Mouse (Mus musculus) c-Kit-positive CD71-positive TER-119-negative erythroid progenitor cells, embryonic 14.5 days (primary cell): ENCODE measurements around the gene 2810021J22Rik.
A peak's percentile ranks its signal among the peaks of the same experiment; 100 is the strongest.
"Not testable (repeated sequence)": the region's sequence is repeated elsewhere in the genome, so short reads cannot be mapped to it uniquely, and the experiment has no call there.

ENCODE experiments used
- DNase-seq: peaks from one replicate; pipeline ENCODE4 v3.0.0-alpha.2; 2013; ENCODE audit warnings: low read depth

Gene 2810021J22Rik

DNA sequence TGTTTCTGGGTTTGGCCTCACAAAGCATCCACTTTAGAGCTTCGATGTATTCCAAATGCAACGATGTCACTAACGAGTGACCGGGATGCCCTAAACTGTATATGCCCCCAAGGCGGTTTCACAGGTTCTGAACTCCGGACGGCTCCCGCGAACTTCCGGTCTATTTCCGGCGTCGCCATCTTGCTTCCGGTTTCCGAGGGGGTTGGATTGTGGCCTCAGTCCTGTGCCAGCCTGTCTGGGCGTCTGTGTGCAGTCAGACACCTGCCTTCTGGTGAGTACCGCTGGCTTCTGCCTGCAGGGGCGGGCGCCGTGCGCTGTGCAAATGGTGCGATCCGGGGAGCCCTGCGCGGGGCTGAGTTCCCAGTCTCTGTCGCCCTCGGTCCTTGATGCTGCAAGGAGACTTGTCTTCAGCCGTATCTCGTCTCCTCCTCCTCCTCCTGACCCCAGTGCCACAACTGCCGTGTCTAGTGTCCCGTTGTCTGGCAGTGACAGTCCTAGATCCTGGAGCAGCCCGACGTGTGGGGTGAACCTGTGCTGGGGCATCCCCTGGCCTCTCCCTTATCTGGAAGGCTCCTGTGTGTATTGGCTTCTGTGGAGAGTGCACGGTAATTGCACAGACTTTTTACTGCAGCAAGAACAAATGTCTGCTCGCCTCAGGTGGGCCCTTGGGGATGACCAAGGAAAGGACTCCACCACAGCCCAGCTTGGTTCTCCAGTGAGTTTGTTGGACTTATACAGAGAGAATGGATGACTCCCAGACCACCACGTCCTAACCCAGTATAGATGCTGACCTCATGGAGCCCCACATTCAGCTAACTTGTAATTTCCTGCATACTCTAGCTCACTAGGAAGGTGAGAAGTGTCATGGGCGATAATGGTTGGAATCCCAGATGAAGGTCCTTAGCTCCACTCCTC lies at the start of gene 2810021J22Rik:
Gene 2810021J22Rik (plus strand): TSS at position 178 of the 915 bp plus-strand sequence.
- peak; percentile 79 for DNase-seq

DNA sequence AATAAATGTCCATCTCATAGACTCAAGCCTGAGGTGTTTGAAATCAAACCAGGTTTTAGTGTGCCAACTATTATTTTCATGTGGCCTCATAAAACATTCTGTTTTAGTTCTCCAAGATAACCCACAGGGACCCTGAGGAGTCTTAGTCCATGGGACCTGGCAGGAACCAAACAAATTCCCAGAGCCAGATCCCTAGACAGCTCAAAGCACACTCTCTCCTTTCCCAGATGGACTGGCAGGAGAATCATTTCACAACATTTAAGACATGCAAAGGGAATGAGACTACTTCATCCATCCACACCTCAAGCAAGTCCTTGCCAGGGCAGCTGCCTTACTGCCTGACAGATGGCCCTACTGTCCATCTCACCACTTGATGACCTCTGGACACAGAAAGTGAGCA lies 38.1 kb upstream of the 2810021J22Rik start, which contains the start of gene Olfr312:
Gene Olfr312 (plus strand): TSS at position 301 of the 400 bp plus-strand sequence.
- DNase-seq, result not testable (repeated sequence)

DNA sequence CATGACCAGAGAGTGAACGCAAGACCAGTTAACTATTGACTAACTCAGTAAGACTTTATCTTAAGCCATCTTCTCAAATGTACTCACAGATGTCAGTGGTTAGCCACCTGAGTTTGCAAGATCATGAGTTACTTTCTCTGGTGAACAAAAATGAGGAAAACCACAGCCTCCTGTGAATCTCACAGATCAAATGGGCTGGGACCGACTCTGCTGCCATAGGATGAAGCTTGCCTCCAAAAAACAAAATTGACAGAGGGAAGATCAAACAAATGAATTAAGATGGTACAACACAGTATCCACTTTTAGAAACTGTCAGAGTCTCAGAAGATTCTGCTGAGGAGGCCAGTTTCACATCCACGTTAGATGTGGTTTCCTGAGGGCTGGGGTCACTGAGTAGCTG lies 37.3 kb upstream of the 2810021J22Rik start:
- DNase-seq, result no peak

DNA sequence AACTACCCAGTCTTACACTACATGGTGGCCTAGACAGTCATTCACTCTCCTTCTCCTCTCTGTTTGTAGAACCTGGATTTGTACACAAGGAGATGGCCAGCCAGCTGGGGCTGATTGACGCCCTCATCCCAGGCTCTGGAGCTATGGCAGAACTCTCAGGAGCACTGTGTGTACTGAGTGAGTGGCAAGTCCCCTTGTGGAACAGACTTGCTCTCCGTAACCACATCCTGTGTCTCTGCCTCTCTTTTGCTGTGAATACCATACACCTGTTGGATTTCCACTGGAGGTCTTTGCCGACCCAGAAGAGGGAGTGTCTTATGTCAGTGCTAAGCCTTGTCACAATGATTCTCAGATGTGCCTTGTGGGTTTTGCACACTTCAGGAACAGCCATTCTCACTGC lies 34.5 kb upstream of the 2810021J22Rik start:
- DNase-seq, result not testable (repeated sequence)

DNA sequence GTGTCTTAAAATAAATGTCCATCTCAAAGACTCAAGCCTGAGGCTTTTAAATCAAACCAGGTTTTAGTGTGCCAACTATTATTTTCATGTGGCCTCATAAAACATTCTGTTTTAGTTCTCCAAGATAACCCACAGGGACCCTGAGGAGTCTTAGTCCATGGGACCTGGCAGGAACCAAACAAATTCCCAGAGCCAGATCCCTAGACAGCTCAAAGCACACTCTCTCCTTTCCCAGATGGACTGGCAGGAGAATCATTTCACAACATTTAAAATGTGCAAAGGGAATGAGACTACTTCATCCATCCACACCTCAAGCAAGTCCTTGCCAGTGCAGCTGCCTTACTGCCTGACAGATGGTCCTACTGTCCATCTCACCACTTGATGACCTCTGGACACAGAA lies 28.1 kb upstream of the 2810021J22Rik start, which contains the start of gene Olfr311:
Gene Olfr311 (plus strand): TSS at position 301 of the 400 bp plus-strand sequence.
- not testable (repeated sequence) for DNase-seq

DNA sequence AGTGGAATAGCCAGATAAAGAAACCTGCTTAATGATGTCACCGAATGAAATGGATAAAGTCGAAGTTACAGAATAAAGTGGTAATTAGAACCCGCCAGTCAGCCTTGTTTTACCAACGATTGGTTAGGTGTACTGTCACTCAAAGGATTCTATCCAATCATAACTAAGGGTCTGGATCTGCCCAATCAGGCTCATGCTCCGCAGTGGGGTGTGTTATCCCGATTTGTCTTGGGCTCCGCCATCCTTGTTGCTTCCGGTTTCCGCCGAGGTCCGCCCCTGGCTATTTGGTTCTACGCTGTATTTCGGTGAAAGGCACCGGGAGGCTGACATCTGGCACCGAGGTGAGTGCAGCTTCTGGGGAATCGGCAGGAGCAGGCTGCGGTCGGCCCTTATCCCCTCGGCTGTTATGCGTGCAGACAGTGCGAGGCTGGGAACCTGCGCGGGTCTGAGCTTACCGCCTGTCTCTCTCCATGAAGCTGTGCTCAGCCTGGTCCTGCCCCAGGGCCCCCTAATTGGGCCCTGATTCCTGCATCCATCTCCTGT lies 20.0 kb upstream of the 2810021J22Rik start, which contains the start of gene Gm12258:
Gene Gm12258 (plus strand): TSS at position 240 of the 543 bp plus-strand sequence.
- DNase-seq, result peak; percentile 100

DNA sequence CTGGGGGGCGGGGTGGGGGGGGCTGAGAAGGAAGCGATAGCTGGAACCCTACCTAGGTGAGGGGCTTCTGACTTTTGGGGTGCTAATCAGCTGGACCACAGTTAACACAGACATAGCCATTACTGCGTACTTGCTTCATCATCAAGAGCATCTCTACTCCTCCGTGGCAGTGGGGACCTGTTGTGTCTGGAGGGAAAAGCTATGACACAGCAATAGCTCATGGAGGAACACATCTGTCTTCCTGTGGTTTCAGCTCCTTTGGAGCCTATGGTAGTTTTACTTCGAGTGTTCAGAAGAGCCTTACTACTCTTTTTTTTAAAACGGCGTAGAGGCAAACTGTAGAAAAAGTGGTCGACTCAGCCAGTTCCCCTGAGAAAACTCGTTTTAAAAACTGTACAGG lies 19.4 kb upstream of the 2810021J22Rik start:
- DNase-seq, result no peak

DNA sequence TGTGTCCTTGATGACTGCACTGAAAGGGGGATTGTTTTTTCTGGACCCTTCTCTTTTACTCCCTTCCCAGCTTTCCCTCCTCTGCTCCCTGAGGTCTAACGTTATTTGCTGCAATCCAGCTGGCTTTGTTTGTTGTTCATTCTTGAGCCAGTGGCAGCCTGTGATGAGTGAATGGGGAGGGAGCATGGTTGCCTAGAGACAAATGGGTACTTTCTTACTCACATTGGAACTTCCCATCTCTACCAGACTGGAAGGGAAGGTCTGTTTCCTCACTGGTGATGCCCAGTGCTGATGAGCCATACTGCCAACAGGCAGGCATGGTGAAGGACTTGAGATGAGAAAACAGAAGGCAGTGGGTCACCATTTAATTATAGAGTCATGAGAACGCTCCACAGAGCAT lies 17.3 kb upstream of the 2810021J22Rik start:
- DNase-seq, result no peak

DNA sequence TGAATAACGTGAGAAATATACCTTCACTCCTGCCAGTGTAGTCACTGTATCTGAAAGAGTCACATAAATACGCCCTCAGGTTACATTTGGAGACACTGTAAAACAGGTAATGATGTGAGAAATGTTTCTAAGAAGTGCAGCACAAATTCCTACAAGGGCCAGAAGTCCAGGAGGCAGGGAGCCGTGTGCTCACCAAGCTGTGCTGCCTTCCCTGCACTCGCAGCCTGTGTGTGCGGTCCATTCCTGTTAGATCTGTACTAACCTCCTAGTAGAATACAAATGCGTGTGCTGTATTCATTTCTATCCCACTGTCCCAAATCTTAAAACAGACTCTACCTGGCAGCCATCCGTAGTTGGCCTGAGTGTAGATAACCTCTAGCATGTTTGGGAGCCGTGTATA lies 6.3 kb upstream of the 2810021J22Rik start:
- DNase-seq, result no peak

DNA sequence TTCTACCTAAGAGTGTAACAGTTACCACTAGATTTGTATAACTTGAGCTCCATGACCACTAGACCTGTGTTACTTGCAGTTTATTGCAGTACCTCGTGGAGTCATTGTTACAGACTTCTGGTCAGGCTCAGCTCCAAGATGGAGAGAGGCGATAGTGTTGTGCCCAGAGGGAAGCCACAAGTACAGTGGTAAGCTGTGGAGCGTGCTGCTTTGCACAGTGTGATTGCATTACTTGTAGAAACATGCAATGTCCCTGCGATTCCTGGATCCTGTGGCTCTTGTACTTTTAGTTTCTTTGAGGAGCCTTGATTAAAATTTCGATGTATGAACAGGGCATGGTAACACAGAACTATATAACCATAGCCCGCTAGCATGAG lies 926 bp downstream of the 2810021J22Rik start:
- no peak for DNase-seq

DNA sequence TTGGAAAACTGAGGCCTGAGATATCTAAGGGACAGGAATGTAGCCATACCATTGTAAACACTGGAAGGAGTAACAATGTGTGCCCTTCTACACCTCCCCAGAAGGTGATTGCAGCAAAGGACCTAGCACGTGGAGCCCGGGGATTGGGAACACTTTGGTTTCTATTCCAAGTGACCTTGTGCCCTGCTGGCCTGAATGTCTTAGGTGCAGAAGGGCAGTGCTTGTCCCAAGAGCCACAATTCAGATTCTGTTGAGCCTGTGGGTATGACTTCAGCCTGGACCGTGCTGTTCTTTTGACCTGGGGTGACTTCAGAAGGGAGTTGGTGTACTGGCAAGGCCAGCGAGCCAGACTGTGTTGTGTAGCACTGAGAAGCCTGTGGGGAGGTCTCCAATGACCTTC lies 3.9 kb downstream of the 2810021J22Rik start:
- DNase-seq, result no peak

DNA sequence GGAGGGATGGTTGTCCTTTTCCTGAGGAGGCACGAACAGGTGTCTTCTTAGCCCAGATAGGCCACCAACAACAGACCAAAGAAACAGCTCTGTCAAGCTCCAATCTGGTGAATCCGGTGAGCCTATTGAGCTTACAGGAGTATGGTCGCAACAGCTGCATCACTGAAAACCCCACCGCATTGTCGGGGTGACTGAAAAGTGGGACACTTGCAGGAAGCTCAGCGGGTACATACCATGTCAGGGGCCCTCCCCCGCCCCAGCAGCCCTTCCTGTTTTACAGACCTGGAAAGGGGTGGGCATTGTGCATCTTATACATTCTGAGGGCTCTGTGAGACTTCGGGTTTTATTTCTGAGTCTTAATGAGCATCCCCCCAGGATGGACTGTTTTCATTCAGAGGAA lies 16.7 kb downstream of the 2810021J22Rik start:
- no peak for DNase-seq

DNA sequence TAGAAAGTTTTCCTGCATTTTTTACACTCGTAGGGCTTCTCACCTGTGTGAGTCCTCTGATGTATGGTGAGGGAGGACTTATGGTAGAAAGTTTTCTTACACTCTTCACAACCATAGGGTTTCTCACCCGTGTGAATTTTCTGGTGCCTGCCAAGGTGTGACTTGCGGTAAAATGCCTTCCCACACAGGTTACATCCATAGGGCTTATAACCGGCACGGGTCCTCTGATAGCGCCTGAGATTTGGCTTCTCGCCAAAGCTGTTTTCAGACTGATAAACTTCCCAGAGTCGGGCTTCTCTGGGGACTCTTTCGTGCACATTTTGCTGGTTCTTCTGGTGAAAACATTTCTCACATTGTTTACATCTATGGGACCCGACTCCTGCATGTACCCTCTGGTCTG lies 23.5 kb downstream of the 2810021J22Rik start:
- DNase-seq, result no peak

DNA sequence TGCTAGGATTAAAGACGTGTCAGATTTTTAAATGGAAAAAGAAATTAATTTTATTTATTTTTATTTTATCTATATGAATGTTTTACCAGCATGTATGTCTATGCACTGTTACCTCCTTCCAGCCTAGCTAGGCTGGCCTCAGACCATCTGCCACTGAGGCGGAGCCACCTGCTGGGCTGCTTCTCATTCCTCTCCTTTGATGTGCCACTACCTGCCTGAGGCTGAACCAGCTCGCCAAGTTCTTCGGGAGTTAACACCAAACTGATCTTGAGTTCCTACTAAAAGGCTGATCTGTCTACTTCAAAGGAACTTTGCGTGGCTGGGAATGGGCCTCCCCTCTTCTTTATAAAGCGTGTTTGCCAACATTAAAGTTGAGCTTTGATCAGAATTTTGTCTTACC lies 27.4 kb downstream of the 2810021J22Rik start:
- no peak for DNase-seq

DNA sequence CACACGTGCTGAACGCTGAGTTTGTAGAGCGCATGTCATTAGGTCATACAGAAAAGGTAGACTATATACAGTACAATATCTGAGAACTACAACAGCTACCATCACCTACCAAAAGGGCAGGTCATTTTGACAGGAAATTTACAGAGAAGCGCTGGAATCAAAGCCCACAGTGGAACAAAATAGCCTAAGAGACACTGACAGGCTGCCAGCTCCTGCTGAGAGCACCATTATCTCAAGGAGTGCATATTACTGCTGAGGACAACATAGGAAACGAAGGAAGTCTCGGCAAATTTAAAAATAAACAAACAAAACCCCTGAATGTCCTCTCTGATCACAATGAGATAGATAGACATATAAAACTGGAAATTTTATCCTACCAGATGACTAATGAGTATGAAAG lies 30.5 kb downstream of the 2810021J22Rik start:
- DNase-seq, result no peak

DNA sequence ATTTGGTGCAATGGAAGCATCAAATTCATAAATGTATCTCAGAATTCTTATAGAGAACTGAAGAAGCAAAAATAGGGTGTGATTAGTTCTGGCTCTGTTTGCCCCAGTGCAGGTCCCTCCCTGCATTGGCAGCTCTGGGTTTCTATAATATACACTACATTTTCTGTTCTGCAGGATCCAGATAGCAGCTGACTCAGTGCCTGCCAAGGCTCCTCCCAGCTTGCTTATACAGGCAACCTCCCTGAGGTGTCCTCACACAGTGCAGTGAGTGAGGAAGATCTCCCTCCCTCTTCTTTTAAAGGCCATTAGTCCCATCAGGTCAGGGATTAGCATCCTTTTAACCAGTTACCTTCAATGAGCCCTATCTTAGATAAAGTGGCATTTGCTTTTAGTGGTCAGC lies 34.1 kb downstream of the 2810021J22Rik start:
- no peak for DNase-seq

DNA sequence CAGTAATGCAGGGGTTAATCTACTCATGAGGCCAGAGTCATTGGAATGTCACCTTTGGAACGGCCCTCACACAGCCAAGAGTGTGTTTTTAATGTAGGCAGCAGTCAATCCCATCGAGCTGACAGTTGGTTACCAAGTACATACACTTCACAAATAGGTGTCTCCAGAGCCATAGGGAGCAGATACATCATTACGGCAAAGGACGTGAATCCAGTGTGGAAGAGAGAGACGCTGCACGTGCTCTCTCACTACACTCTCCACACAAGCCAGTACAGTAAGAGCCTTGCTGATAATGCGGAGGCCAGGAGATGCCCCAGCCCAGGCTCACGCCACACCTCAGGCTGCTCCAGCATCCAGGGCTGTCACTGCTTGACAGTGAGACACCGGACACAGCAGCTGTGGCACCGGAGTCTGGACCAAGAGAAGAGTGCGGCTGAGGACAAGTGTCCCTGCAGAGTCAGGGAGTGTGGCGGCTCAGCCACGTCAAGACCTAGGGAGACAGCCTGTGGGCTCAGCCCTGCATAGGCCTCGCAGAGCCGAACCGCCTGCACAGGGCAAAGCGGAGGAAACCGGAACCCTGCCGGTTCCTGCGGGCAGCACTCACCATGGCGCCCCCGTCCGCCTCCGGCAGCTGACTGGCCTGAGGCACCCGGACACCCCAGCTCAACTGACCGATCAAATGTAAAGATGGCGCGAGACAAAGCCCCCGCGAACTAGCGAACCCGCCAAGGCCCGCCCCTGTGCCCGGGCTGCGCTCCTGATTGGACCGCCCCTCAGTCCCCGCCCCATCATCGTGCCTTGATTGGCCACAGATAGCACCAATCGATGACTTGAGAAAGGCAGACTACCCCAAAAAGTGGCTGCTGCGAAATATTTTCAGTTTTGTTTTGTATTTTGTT lies 36.7 kb downstream of the 2810021J22Rik start, which contains the start of gene Zfp39:
Gene Zfp39 (minus strand): TSS at position 715 of the 899 bp plus-strand sequence.
- peak; percentile 92 for DNase-seq

DNA sequence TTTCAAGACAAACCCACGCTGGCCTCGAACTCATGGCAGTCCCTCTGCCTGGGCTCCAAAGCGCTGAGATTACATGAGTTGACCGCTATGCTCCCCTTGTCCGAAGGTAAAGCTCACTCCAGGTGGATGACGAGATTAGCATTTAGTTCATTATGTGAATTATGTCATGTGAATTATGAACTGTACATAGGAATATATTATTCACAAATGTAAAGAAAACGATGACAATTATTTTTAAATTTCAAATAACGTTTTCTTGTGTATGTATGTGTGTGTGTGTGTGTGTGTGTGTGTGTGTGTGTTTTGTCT lies 37.3 kb downstream of the 2810021J22Rik start:
- no peak for DNase-seq

DNA sequence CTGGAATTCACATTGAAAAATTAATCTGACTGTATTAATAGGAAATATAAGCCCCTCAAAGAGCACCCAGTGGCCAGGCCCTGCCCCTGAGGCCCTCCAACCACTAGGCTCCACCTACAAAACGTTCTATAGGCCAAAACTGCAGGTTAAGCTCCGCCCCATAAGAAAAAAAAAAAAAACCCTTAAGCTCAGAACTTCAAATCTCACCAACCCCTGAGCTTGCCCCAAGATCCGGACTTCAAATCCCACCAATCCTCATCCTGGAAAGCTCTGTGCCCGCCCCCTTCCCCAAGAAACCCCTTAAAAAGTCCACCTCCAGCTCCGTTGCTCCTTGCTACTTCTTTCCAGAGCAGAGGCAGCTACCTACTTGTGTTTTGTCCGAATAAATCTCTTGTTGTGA lies 37.8 kb downstream of the 2810021J22Rik start:
- peak; percentile 53 for DNase-seq

DNA sequence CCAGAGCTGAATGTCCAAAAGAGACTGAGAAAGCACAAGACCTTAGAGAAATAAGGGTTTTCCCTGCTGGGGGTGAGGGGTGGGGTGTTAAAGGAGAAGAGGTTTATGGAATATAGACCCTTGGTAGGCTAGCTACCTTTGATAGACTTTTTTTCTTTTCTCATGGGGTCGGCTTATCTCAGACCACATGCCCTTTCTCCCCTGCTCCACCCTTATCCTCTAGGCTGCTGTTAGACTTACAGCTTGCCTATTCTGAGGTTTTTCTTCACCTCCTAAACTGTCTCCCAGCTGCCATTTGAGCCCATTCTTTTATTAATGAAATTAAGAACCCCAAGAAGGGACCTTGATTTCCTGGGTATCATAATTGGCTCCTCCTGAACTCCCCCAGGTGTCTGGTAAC lies 46.8 kb downstream of the 2810021J22Rik start:
- no peak for DNase-seq

DNA sequence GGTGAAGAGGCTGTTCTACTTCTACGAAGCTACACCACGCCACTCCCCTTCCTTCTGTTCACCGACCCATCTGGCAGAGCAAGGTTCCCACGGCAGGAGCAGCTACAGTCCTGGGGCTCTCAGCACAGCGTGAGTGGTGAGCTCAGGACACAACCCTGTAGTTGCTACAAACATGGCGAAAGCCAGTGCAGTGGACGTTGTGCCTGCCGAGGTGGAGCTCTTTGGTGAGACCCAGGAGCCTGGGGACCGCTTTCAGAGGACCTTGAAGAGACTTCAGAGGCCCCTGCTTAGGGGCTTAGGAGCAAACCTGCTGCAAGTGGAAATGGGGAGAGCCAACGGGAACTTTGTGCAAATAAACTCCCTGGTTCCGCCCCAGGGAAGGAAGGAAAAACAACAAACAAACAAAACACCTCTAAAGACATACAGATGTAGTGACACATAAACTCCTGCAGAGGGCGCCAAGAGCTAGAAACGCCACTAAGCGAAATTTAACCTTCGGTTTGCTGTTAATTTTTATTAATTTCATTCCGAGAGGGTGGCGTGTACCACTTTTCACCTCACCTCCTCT lies 47.5 kb downstream of the 2810021J22Rik start:
- no peak for DNase-seq
